Mouse (Mus musculus): ENCODE results near the gene Loxl4.

Loxl4 gene

DNA sequence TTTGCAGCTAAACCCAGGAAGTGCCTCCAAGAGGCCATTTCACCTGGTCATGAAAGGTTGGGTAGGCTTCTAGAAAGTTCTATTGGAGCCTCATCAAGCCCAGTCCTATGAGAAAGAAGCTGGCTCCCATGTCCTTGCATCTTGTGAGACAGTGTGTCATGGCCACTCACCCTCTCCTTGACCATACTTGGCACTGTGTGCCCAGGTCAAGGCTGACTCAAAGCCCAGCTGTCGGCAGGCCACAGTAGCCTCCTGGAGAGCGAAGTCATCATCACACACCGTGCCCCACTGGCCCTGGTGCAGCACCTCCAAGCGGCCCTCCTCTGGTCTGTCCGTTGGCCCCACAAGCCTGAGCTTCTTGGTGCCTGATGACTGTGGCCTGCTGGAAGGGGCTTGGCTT lies 4.5 kb downstream of the Loxl4 start:
- no peak for DNase-seq

DNA sequence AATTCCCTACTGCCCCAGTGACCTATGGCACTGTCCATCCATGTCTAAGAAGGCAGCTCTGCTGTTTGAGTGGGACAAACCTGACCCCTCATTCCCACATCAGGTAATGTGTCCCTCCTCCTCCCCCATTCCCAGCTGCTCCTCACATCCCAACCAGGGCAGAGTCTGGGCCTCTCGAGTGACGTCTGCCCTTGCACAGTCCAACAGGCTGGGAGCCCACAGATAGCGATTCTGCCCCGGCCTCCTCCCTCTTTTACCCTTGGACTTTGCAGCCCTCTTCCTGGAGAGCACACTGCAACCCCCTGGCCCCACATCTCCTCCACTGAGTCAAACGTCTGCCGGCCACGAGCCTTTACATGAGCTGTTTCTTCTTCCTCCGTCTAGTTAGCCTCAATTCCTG lies 10.0 kb downstream of the Loxl4 start:
- DNase-seq, result no peak

DNA sequence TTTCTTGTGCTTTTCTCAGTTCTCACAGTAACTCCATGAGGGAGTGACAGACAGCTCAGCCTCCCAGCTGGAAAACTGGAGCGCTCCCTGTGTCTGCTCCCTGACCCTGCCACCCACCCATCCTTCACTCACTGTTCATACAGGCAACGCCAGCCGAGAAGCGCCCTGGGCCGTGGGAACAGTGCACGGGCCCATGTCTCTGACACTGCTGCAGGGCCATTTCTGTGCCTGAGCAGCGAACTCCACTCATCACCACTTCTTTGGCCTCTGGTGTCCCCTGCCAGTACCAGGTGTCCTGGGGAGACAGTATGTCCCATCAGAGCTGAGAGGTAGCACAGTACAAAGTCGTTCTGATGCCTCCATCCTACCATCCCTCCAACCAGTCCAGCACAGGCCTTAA lies 10.6 kb downstream of the Loxl4 start:
- DNase-seq, result no peak

DNA sequence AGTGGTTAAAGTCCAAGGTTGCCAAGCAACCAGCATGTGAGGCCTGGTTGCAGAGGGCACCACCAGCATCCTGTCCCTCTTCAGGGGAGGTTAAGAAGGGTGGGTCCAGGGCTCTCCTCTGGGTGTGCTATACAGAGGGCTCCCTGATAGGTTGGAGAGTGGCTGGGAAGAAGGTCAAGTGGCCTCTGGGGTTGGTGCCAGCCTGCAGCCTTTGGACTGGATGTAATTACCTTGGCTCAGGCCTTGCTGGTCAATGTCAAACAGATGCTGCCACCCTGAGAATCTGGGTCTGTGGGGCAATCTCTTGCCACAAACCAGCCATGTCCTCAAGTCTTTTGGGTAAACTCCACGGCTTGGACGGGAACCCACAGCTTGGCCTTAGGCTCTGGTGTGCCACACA lies 11.2 kb downstream of the Loxl4 start:
- no peak for DNase-seq

DNA sequence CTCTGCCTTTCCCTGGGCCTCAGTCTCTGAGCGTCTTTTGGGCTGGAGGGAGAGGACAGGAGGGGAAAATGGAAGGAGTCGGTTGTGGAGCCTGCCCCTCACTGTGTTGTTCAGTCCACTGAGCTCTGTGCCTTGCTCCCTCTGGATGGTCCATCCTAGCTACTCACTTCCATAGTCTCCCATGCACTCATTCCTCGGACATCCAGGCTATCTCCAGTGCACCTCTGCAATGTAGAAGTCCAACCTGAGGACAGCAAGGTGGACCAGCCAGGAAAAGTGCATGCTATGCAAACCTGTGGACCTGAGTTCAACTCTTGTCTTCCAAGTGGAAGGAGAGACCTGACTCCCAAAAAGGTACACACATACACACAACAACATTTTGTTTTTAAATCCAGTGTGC lies 12.0 kb downstream of the Loxl4 start:
- no peak for DNase-seq

DNA sequence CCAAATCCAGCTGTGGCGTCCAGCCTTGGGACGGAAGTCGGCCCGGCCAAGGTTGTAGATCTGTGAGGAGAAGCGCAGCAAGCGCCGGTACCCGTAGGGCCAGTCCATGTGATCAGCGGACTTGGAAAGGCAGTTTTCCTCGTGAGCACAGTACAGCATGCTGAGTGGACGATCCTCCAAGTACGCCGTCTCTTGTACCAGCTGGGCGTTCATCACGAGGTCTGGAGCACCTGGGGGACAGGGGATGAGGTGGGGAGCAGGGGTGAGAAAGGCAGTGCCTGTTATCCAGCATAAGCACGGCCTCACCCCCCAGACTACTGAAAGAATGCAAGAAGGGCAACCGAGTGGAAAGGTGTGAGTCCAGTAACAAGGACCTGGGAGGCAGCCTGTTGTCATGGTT lies 12.7 kb downstream of the Loxl4 start:
- DNase-seq, result no peak

DNA sequence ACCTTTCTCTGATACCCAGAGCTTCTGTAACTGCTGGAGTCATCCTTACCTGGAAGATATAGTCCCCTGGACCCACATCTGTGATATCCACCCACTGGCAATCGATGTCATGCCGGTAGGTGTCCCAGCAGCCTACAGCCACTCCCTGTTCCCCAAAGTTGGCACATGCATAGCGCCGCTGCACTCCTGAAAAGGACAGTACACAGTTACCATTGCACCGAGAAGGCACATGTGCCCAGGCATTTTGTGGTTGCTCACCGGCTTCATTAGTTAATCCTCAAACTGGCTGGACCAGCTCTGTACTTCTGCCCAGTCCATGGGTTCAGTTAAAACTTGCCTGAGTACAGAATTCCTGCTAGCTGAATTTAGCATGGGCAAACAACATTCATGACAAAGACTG lies 14.7 kb downstream of the Loxl4 start:
- DNase-seq, result no peak

DNA sequence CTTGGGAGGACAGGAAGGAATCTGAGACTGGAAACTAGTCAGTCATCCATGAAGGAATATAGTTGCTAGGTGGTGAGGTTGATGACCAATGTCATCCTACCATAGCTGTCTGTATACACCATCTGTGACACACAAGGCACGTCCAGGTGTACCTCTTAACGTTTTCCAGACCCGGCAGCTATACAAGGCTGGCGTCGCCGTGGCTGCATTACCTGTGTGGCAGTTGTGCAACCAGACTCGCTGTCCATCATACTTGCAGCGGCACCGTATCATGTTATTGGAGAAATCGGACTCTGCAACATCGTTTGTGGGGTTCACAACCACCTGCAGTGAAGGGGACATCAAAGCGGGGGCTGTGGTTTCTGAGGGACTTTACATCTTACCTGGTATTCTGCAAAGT lies 15.3 kb downstream of the Loxl4 start:
- DNase-seq, result no peak

DNA sequence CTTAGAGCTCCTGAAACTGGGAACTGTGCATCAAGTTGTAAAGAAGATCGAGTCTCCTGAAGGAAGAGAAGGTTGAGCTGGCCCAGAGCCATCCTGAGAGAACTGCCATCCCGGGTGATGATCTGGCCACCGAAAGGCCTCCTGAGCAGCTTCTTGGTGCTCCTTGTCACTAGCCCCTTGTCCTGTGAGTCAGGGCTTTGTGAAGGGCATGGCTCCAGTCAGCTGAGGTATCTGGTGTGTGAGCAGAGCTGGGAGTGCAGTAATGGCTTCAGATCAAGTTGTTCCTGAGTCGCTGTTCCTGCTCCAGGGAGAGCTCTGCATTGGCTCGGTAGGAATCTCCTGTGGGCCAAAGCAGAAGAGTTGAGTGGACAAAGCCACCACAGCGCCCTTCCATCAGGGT lies 17.5 kb downstream of the Loxl4 start:
- no peak for DNase-seq

DNA sequence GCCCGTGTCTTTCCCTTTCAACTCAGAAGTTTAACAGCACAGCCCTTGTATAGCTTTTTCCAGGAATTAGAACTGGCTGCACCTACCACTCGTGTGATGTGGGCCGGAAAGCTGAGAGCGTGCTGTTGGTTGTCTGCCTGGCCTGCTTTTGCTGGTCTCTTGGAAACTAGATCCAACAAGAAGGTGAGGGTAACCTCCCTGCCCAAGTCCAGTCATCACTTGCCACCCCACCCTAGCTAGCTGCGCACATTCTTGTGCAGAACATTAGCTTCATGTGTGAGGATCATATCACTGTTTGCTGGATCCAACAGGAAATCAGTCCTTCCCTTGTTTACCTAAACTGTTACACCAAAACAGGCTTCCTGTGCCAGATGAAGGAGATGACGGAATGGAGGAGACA lies 19.2 kb downstream of the Loxl4 start:
- no peak for DNase-seq

DNA sequence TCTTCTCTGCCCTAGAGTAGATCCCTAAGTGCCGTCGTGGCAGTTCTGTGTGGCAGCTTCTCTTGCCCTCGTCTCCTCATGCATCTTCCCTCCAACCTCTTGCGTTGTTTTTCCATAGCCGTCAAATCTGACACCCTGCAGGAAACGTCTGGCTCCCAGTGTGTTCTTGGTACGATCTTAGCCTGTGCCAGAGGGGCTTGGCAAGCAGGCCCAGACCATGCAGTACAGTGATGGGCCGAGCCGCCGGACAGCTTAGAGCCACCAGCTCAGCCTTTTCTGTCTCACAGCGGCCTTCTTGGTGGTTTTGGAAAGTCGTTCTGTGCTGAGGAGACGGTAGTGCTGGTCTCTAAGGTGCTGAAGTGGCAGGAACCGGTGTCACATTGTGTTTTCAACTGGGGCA lies 21.1 kb downstream of the Loxl4 start:
- no peak for DNase-seq

DNA sequence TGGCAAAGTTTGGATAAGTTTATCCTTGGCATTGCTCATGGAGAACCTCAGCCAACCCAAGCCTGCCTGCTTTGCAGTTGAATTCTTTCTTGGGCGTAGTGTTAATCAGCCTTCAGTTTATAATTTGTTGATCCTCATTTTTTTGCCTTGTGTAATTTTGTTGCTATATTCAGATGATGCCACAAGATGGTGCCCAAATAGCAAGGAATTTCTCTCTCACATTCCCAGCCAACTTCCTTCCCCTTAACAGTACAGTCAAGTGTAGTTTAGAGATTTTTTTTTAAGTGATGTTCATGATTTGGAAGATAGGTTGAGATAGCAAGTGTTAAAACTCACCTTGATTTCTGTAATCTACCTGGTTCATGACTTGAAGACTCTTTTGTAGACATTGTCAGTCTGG lies 23.4 kb downstream of the Loxl4 start:
- DNase-seq, result no peak

DNA sequence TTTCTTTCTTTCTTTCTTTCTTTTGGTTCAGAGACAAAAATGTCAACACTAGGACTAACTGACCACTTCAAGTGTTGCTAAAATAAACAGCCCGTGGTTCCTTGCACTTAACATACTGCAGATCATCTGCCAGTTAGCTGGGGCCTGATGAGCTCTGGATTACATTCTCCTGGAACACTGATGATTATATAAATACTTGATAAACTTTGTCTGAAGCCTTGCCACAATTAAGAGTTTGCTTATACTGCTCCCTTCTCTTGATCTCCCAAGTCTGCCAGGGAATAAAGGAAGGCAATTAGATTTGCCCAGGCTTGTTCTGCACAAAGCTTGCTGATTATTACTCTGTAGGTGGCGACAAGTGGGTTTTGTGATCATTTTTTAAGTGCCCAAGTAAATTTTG lies 24.9 kb downstream of the Loxl4 start:
- DNase-seq, result no peak

DNA sequence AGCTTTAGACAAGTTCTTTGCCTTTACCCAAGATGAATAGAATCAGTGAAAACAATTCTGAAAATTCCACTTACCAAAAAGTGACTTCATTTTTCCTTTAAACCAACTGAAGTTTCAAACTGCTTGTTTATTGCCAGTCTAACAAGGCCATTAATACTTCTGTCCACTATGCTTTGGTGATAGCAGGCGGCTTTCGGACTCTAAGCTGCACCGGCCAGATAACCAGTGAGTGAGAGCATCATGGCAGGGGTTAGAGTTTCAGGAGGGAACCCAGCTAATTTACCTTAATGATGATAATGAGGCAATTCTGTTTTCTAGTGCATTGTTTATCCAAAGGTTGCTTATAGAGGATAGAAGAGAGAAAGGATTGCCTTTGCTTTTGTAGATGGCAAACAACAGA lies 28.4 kb downstream of the Loxl4 start:
- no peak for DNase-seq

DNA sequence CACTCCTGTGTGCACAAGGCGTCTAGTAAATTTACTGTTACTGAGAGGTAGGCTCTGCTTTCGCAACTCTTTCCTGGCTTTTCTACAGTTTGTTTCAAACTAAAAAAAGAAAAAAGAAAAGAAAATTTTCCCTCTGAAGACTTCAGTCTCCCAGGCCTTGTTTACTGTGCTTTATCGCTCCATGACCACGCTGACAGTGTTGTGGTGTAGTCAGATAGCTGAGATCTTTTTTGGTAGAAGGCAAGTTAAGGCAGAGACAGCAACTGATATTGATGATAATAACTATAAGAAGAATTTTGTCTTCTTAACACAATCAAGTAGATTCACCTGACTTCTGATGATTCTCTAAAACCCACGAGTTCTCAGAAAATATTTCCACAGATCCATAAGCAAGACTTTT lies 28.9 kb downstream of the Loxl4 start:
- no peak for DNase-seq

DNA sequence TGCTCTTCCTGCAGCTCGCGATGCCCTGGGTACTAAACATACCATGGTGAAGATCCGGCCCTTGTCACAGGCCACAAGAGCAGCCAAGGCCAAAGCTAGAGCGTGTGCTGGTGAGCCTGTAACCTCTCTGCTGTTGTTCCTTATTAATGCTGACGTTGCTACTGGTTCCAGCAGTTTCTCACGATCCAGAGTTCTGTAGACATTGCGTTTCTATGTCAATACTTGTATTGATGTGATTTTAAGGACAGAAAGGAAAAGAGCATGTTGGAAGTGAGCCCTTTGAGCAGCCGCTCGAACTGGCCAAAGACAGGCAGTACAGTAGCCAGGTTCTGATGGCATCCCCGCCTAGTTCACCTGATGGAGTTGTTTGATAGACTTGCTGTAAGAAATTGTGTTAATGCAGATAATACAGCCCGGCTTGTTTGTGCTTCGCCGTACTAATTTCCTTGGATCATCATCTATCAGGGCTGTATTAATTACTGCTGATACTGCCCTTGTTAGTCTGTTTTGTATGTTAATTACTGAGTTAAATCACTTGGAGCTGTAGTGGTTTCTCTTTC lies 29.7 kb downstream of the Loxl4 start:
- no peak for DNase-seq

DNA sequence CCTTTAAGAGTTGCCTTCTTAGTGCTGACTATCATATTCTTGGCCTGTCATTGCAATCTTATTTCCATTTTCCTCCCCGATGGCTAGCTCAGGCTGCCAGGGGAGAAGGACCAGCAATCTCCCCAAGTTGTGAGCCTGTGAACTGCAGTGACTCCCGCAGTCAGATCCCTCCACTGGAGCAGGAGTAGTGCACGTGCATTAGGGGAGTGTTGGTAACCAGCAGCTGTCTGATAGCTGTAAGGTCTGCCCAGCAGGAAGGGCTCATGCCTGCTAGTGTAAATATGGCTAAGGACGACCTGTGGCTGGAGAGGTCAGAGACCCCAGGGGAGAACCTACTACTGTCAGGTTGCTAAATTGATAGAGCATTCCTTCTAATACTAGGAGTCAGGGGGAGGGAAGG lies 31.9 kb downstream of the Loxl4 start:
- no peak for DNase-seq

DNA sequence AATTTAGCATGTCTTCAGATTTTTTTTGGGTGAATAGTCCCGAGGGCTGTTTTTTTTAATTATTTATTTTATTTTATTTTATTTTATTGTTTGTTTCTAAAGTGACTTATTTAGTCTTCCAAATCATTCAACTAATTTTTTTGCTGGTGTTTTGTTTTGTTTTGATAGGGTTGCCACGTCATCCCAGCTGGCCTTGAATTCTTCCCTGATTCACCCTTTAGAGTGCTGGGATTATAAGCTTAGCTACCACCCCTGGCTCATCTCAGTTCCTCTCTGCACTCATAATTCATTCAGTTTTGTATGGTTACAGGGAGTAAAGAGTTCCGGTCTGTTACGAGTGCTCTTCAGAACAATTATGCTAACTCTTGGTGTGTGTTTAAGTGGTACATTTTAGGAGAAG lies 34.0 kb downstream of the Loxl4 start:
- DNase-seq, result no peak

DNA sequence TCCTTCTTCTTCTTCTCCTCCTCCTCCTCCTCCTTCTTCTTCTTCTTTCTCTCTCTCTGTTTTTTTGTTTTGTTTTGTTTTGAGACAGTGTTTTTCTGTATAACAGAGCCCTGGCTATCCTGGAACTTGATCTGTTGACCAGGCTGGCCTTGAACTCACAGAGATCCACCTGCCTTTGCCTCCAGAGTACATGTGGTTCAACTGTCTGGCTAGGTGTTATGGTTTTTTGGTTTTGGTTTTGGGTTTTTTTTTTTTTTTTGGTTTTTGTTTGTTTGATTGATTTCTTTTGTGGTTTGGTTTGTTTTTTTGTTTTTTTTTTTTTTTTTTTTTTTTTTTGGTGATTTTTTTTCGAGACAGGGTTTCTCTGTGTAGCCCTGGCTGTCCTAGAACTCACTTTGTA lies 35.8 kb downstream of the Loxl4 start:
- no peak for DNase-seq

DNA sequence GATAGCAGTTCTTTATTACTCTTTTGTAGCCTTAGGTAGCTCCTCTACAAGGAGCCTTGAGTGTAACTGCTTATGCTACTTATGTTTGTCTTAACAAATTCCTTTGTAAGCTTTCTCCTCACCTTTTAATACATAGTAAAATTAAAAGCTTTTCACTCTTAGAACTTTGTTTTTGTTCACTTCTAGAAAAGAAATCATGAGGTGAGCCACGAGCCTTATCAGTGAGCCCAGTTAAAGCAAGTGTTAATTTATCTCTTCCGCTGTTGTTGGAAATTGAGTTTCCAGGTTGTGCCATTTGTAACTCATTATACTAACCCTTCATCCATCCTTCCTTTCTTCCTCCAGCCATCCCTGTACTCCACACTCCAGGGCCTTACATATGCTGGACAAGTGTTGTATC lies 37.3 kb downstream of the Loxl4 start:
- no peak for DNase-seq

DNA sequence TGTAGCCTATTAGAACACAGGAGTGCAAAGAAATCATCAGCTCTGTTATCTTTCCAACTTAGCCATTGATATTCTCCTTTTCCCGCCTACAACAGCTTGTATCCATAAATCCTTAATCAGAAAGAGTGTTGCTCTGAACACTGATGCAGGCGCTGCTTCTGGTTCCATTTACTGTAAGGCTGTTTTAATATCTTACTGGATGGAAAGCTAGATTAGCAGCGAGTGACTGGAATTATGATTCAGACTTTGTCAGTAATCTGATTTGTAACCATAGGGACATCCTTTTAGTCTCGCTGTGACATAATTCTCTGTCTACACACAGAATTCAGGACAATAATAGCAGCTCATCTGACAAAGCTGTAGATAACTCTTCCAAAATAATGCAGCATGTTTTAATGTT lies 41.3 kb downstream of the Loxl4 start:
- DNase-seq, result no peak

DNA sequence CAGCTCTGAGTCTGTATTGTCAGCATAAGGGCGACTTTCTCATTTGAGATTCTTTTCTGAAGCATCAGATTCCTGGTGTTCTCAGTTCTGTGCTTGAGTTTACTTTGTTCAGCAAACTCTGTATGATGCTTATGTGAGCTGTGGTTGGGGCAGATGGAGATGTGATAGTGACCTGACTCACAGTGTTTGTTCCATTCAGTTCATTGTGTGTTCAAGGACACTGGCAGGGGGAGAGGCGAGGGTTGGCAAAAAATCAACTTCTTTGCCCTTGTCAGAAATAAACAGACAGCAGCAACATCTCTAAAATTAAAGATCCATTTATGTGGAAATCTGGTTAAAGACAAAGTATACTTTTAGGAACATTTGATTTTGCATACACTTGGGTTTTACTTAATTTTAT lies 43.5 kb downstream of the Loxl4 start:
- DNase-seq, result no peak

DNA sequence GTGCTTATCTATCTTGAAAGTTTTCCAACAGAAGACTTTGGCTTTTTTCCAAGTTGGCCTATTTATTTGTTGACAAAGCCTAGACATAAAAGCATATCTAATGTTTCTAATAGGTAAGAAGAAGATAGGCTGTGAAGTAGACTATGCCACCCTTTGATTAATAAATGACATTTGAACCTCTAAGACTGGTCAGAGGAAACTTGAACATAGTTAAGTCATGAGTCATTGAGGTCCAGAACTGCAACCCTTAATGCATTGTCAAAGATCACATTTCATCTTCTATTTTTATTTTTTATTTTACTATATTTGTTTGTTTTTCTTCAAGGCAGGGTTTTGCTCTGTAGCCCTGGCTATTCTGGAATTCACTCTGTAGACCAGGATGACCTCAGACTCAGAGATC lies 45.6 kb downstream of the Loxl4 start:
- DNase-seq, result no peak

DNA sequence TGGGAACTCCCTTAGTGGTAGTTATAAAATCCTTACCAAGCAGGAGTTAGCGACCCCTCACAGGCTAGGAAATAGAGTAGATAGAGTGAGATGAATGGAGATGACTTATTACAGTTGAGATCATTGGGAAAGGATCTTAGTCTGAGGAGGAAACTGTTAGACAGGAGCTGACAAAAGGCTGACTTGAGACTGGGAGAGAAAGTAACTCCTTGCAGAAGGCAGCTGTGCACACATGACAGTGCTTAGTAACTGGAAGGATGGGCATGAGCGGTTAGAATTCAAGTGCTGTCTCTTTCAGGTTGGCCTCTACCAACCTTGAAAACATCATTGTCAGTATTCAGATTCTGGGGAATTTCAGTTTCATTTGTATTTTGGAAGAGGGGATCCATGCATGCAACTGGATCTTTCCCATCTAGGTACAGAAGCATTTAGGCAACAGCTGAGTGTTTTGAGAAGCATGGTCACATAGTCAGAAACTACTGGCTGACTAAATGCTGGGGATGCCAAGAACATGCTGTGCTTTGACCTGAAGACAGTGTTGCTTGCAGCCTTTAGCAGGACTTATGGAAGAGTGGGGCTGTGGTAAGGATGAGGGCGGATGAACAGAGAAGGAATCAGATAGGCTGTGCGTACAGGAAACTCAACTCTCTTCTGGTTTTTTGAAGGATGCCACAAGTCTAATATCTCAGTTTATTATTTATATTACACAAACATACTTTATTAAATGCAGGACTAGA lies 46.2 kb downstream of the Loxl4 start:
- no peak for DNase-seq

DNA sequence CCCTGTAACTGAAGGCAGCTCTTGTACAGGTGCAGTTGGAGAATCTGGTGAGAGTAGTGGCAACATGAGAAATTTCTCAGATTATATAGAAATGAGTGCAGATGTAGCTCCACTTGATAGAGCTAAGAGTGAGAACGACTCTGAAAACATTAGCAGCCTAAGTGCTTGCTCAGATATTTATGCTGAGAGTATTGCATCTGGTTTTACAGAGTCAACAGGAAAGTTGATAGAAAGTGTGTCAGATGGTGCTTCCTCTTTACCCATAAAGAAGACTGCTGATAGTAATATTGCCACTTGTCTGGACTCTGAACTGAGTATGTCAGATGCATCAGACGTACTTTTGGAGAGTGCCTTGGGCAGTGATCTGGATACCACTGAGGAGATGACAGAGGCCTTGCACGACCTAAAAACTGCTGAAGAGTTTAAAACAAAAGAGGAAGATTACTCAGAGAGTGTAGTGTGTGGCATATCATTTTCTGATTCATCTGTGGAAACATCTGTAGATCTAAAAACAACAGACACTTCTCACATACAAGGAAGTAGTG lies 48.8 kb downstream of the Loxl4 start:
- no peak for DNase-seq

Measured in right cerebral cortex, postnatal 25 days (tissue).